Mouse (Mus musculus) hindbrain, embryonic 10.5 days (tissue): ENCODE results near the gene Fbxo33. TPM values are rescaled to one million over a fixed set of nuclear protein-coding genes. Genes with fewer than 3 reads are reported as not detected.

ENCODE experiments used
- DNase-seq: peaks from one replicate; pipeline ENCODE4 v3.0.0-alpha.2; 2017; ENCODE audit warnings: low spot score
- H3K27ac ChIP-seq: fragments of 300-500 bp; sonication (generic); 2 replicates; pipeline ENCODE4 v1.5.1; 2016; ENCODE audit warnings: mild to moderate bottlenecking, moderate library complexity
- H3K27me3 ChIP-seq: fragments of 300-500 bp; sonication (generic); 2 replicates; pipeline ENCODE4 v1.6.1; 2016; ENCODE audit warnings: mild to moderate bottlenecking; ENCODE audit not compliant: poor library complexity, insufficient read depth, severe bottlenecking
- H3K36me3 ChIP-seq: fragments of 300-500 bp; sonication (generic); 2 replicates; pipeline ENCODE4 v1.6.1; 2016; ENCODE audit warnings: mild to moderate bottlenecking, moderate library complexity
- H3K4me1 ChIP-seq: fragments of 300-500 bp; sonication (generic); replicated peaks from 2 replicates; pipeline ENCODE4 v1.6.1; 2016; ENCODE audit warnings: mild to moderate bottlenecking
- H3K4me3 ChIP-seq: fragments of 300-500 bp; sonication (generic); 2 replicates; pipeline ENCODE4 v1.5.1; 2016; ENCODE audit warnings: mild to moderate bottlenecking, moderate library complexity
- H3K9me3 ChIP-seq: fragments of 300-500 bp; sonication (generic); 2 replicates; pipeline ENCODE4 v1.6.1; 2016; ENCODE audit warnings: mild to moderate bottlenecking, moderate library complexity
- WGBS: fragments of 180-500 bp; shearing (Covaris S2); methylation state at CpG from one replicate; pipeline ENCODE4 v1.1.7; 2016; 5-methylcytosine and 5-hydroxymethylcytosine counted together
- polyA plus RNA-seq: library from polyadenylated mRNA; unstranded; fragments of >200 nt; fragmentation: Nextera tagmentation; extraction: Ambion mirVana; gene quantifications from 2 replicates; pipeline ENCODE4 v1.2.1, GENCODE M21; 2016

The Fbxo33 gene
- polyA plus RNA-seq, 1 experiment from 2014 or later: 6.4 TPM

DNA sequence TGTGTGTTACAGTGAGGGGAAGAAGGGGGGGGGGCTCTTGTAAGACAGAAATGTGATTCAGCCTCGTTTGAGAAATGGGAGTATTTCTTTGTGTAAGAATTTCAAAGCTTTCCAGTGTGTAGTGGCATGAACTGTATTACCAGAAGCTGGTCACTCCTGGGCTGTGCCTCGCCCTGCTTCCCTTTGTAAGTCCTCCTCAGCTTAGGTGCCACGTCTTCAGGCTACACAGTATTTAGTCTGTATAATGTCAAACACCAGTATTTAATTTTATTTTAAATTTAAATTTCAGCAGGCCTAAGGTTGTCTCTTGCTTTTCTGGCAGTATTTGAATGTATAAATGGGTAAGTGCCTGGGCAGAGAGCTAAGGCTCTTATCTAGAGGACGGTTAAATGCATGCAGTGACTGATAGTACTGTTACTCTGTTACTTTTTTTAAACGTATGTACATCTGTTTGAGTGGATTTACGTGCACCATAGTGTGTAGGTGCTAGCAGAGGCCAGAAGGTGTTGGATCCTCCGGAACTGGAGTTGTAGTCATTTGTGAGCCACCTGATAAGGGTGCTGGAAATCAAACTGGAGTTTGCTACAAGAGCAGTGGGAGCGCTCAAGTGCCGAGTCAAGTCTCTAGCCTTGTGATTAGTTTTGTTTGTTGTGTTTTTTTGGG lies 25.1 kb downstream of the Fbxo33 start:
- 90% methylated on average over 9 of the region's 9 CpGs for WGBS
- DNase-seq: no peak
- no peaks in the 10 kb centered on the region for H3K9me3 ChIP-seq
- H3K36me3 ChIP-seq: peaks cover 44% of the 10 kb centered on the region
- H3K4me1 ChIP-seq: no peaks in the 10 kb centered on the region
- H3K27me3 ChIP-seq: no peaks in the 10 kb centered on the region
- no peak overlapping the region for H3K4me3 ChIP-seq
- H3K27ac ChIP-seq: no peak overlapping the region

GRCm38 (mm10) chr12:59193637-59194036 lies 25.9 kb downstream of the Fbxo33 start:
- Histone ChIP-seq H3K36me3 (peaks cover 43% of the 10 kb centered on the region), H3K27ac (no peak overlapping the region), H3K9me3 (no peaks in the 10 kb centered on the region), H3K4me3 (no peak overlapping the region), H3K27me3 (no peaks in the 10 kb centered on the region), H3K4me1 (no peaks in the 10 kb centered on the region)
- WGBS: 83% methylated on average over 3 of the region's 3 CpGs
- no peak for DNase-seq

- Histone ChIP-seq H3K4me1 (no peaks in the 10 kb centered on the region), H3K9me3 (no peaks in the 10 kb centered on the region), H3K27ac (no peak overlapping the region), H3K4me3 (no peak overlapping the region), H3K36me3 (peaks cover 80% of the 10 kb centered on the region), H3K27me3 (no peaks in the 10 kb centered on the region)
- WGBS: 94% methylated on average over 12 of the region's 12 CpGs
- no peak for DNase-seq
Measured at GRCm38 (mm10) chr12:59188086-59188682, 31.3 kb downstream of the Fbxo33 start.

DNA sequence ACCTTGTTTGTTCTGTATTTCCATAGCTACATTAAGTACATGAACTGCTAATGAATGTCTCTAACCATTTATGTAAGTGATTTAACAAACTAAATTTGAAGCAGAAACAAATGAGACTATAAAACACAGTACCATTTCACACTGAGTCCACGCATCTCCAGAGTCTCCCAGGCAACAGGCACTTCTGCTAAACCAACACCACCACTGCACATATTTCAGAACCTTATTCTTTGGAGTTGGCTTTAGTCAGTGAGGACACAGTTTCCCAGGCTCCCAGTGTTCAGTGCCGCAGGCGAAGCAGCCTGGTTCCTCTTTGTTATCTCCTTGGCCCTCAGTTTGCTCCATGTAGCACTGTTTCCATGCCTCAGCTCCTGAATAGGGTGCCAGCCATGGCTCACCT lies 41.7 kb downstream of the Fbxo33 start:
- Histone ChIP-seq H3K4me1 (no peaks in the 10 kb centered on the region), H3K27ac (no peak overlapping the region), H3K36me3 (peaks cover 92% of the 10 kb centered on the region), H3K9me3 (no peaks in the 10 kb centered on the region), H3K4me3 (no peak overlapping the region), H3K27me3 (no peaks in the 10 kb centered on the region)
- no peak for DNase-seq
- WGBS: 89% methylated on average over 3 of the region's 3 CpGs

DNA sequence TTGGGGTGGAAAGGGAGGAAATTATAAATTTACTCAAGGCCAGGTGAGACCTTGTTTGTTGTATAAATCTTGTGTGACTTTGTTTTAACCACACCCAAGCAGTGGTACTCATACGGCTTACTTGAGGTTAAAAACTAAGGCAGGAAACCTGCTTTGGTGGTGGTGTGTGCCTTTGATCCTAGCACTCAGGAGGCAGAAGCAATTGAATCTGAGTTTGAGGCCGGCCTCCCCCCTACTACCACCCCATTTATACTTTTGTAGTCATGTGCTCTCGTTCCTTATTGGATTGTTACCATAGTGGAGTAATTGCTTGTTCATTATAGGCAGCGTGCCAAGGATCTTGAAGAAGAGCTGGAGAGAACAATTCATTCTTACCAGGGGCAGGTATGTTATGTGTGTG lies 49.6 kb downstream of the Fbxo33 start:
- no peaks in the 10 kb centered on the region for H3K27me3 ChIP-seq
- H3K27ac ChIP-seq: no peak overlapping the region
- H3K9me3 ChIP-seq: no peaks in the 10 kb centered on the region
- H3K36me3 ChIP-seq: peaks cover 82% of the 10 kb centered on the region
- no peak for DNase-seq
- WGBS: 95% methylated on average over 4 of the region's 4 CpGs
- H3K4me1 ChIP-seq: no peaks in the 10 kb centered on the region
- no peak overlapping the region for H3K4me3 ChIP-seq

GRCm38 (mm10) chr12:59166557-59166956 lies 53.0 kb downstream of the Fbxo33 start:
- H3K36me3 ChIP-seq: peaks cover 91% of the 10 kb centered on the region

GRCm38 (mm10) chr12:59164522-59164921 lies 55.0 kb downstream of the Fbxo33 start:
- DNase-seq: no peak
- Histone ChIP-seq H3K4me1 (no peaks in the 10 kb centered on the region), H3K9me3 (no peaks in the 10 kb centered on the region), H3K27me3 (no peaks in the 10 kb centered on the region), H3K4me3 (no peak overlapping the region), H3K27ac (no peak overlapping the region), H3K36me3 (peaks cover 86% of the 10 kb centered on the region)
- 94% methylated on average over 6 of the region's 6 CpGs for WGBS

More at GRCm38 (mm10) chr12:59166557-59166956, 53.0 kb downstream of the Fbxo33 start:
- no peaks in the 10 kb centered on the region for H3K4me1 ChIP-seq
- H3K4me3 ChIP-seq: no peak overlapping the region
- no peak overlapping the region for H3K27ac ChIP-seq
- WGBS: 92% methylated on average over 4 of the region's 4 CpGs
- no peaks in the 10 kb centered on the region for H3K27me3 ChIP-seq
- DNase-seq: no peak
- no peaks in the 10 kb centered on the region for H3K9me3 ChIP-seq

- 89% methylated on average over 2 of the region's 2 CpGs for WGBS
Measured at GRCm38 (mm10) chr12:59162797-59163196, 56.7 kb downstream of the Fbxo33 start.

GRCm38 (mm10) chr12:59161091-59161490 lies 58.4 kb downstream of the Fbxo33 start:
- Histone ChIP-seq H3K27ac (no peak overlapping the region), H3K36me3 (peaks cover 90% of the 10 kb centered on the region), H3K4me1 (no peaks in the 10 kb centered on the region), H3K9me3 (no peaks in the 10 kb centered on the region), H3K27me3 (no peaks in the 10 kb centered on the region), H3K4me3 (no peak overlapping the region)
- DNase-seq: no peak
- WGBS: 37% methylated on average over 2 of the region's 2 CpGs

More at GRCm38 (mm10) chr12:59162797-59163196, 56.7 kb downstream of the Fbxo33 start:
- Histone ChIP-seq H3K4me3 (no peak overlapping the region), H3K9me3 (no peaks in the 10 kb centered on the region), H3K27ac (no peak overlapping the region), H3K27me3 (no peaks in the 10 kb centered on the region), H3K4me1 (no peaks in the 10 kb centered on the region), H3K36me3 (peaks cover 87% of the 10 kb centered on the region)
- no peak for DNase-seq

Other genes starting within 250 kb of the Fbxo33 start
- 58.5 and 67.8 TPM in 2 replicates for gene Sec23a, start 207.7 kb downstream of the Fbxo33 start, polyA plus RNA-seq
- 28.7 and 38.0 TPM in 2 replicates for gene Gemin2, start 206.3 kb downstream of the Fbxo33 start, polyA plus RNA-seq
- gene Trappc6b, start 158.3 kb downstream of the Fbxo33 start, polyA plus RNA-seq: 72.6 and 84.8 TPM in 2 replicates
- gene Pnn, start 152.8 kb downstream of the Fbxo33 start, polyA plus RNA-seq: 68.6 and 105 TPM in 2 replicates
- gene Mia2, start 123.9 kb downstream of the Fbxo33 start, polyA plus RNA-seq: 34.8 and 43.4 TPM in 2 replicates